Mouse (Mus musculus): ENCODE results near the gene Gm30083. TPM values are rescaled to one million over a fixed set of nuclear protein-coding genes. Genes with fewer than 3 reads are reported as not detected.

Gene Gm30083
- polyA plus RNA-seq, 1 experiment: not detected

DNA sequence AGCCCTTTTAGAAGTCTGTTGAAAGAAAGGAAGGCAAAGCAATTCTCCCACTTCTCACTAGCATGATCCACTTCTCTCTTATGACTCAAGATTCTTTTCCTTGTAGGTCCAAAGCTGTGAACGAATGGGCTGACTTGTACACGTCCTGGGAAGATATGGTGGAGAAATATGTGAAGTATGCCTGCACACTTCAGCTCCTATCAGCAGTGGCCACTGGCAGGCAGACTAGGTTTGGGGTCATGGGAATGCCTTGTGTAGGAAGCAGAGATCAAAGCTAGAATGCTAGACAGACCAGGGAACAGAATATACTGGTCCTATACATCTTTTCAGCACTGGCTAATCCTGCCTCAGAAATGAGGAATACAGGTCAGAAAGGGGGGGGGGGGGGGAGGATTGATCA lies 11.7 kb upstream of the Gm30083 start:
- H3K9me3 ChIP-seq (replicated peaks; ENCODE audit: control insufficient read depth, insufficient read depth, low read length, poor library complexity, severe bottlenecking): peaks cover 4% of the 10 kb centered on the region; the same call in 1 of the 2 replicates
- H3K27me3 ChIP-seq (ENCODE audit: control insufficient read depth, insufficient read depth, low read length, poor library complexity, severe bottlenecking): no peaks in the 10 kb centered on the region
- H3K36me3 ChIP-seq (ENCODE audit: control insufficient read depth, insufficient read depth, low read length, poor library complexity, severe bottlenecking): no peaks in the 10 kb centered on the region
- H3K4me1 ChIP-seq (ENCODE audit: control insufficient read depth, insufficient read depth, low read length): no peaks in the 10 kb centered on the region
- no peak overlapping the region for H3K9ac ChIP-seq (ENCODE audit: low read depth, poor library complexity, severe bottlenecking)
- H3K27ac ChIP-seq (ENCODE audit: insufficient read depth, low read length): no peak overlapping the region
- TF ChIP-seq EP300 (IDR thresholded peaks at IDR 0.05; ENCODE audit: insufficient read depth, low read depth, low read length) (no peak), POLR2A (IDR thresholded peaks at IDR 0.05; ENCODE audit: insufficient read depth, low read length) (no peak), CTCF (IDR thresholded peaks at IDR 0.05; ENCODE audit: low read depth, low read length) (no peak)
- no peak overlapping the region for H3K4me3 ChIP-seq (ENCODE audit: low read depth, low read length)

- no peaks in the 10 kb centered on the region for H3K27me3 ChIP-seq (ENCODE audit: control insufficient read depth, insufficient read depth, low read length, poor library complexity, severe bottlenecking)
- H3K36me3 ChIP-seq (ENCODE audit: control insufficient read depth, insufficient read depth, low read length, poor library complexity, severe bottlenecking): no peaks in the 10 kb centered on the region
- no peak overlapping the region for H3K9ac ChIP-seq (ENCODE audit: low read depth, poor library complexity, severe bottlenecking)
- no peak overlapping the region for H3K4me3 ChIP-seq (ENCODE audit: low read depth, low read length)
- TF ChIP-seq EP300 (IDR thresholded peaks at IDR 0.05; ENCODE audit: insufficient read depth, low read depth, low read length): no peak
- no peak for TF ChIP-seq CTCF (IDR thresholded peaks at IDR 0.05; ENCODE audit: low read depth, low read length)
- TF ChIP-seq POLR2A (IDR thresholded peaks at IDR 0.05; ENCODE audit: insufficient read depth, low read length): no peak
- no peaks in the 10 kb centered on the region for H3K9me3 ChIP-seq (replicated peaks; ENCODE audit: control insufficient read depth, insufficient read depth, low read length, poor library complexity, severe bottlenecking)
- H3K27ac ChIP-seq (ENCODE audit: insufficient read depth, low read length): no peak overlapping the region
- no peaks in the 10 kb centered on the region for H3K4me1 ChIP-seq (ENCODE audit: control insufficient read depth, insufficient read depth, low read length)
These were observed 2.0 kb upstream of the Gm30083 start for GRCm38 (mm10) chr14:34016938-34017337.

DNA sequence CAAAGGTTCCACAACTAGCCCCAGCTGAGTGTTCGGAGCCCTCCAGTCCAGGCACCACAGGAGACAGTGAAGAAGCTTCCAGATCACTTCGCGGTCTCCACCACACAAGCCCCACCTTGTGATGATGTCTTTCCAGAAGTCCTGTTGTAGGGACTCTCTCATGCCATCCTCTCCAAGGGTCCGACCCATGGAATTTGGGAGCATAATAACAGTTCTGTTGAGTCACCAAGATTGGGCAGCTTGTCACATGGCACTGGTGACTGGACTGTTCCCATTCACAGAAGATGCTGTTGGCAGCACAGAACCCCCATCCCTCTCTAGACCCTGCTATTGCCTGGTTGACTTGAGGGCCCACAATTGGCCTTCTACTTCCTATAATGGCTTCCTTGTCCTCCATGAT lies 1.4 kb upstream of the Gm30083 start, which contains the start of gene Gm5460:
Gene Gm5460 (plus strand): TSS at position 378 of the 400 bp plus-strand sequence.
- Histone ChIP-seq H3K36me3 (ENCODE audit: control insufficient read depth, insufficient read depth, low read length, poor library complexity, severe bottlenecking) (no peaks in the 10 kb centered on the region), H3K27me3 (ENCODE audit: control insufficient read depth, insufficient read depth, low read length, poor library complexity, severe bottlenecking) (no peaks in the 10 kb centered on the region), H3K4me1 (ENCODE audit: control insufficient read depth, insufficient read depth, low read length) (no peaks in the 10 kb centered on the region), H3K9me3 (replicated peaks; ENCODE audit: control insufficient read depth, insufficient read depth, low read length, poor library complexity, severe bottlenecking) (no peaks in the 10 kb centered on the region), H3K4me3 (ENCODE audit: low read depth, low read length) (no peak within 1 kb of the TSS), H3K9ac (ENCODE audit: low read depth, poor library complexity, severe bottlenecking) (no peak within 1 kb of the TSS), H3K27ac (ENCODE audit: insufficient read depth, low read length) (no peak within 1 kb of the TSS)
- TF ChIP-seq CTCF (IDR thresholded peaks at IDR 0.05; ENCODE audit: low read depth, low read length) (no peak), EP300 (IDR thresholded peaks at IDR 0.05; ENCODE audit: insufficient read depth, low read depth, low read length) (no peak), POLR2A (IDR thresholded peaks at IDR 0.05; ENCODE audit: insufficient read depth, low read length) (no peak)

DNA sequence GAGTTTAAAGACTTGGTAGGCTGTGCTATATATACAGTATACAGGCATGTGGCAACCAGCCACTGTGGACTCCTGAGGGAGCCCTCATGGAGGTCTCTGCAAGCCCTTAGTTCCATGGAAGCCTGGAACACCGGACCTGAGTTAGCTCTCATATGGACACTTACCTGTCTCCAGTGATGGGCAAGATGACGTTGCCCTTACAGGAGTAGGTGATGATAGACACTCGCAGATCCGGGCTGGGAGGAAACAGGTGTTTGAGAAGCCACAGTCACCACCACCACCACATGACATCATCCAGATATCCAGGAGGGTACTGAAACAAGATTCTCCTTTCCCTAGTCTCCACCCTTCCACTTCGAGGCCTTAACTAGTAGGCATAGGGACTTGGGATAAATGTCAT lies 12.6 kb downstream of the Gm30083 start:
- Histone ChIP-seq H3K27me3 (ENCODE audit: control insufficient read depth, insufficient read depth, low read length, poor library complexity, severe bottlenecking) (no peaks in the 10 kb centered on the region), H3K9me3 (replicated peaks; ENCODE audit: control insufficient read depth, insufficient read depth, low read length, poor library complexity, severe bottlenecking) (no peaks in the 10 kb centered on the region; the same call in 1 of the 2 replicates), H3K9ac (ENCODE audit: low read depth, poor library complexity, severe bottlenecking) (no peak overlapping the region), H3K27ac (ENCODE audit: insufficient read depth, low read length) (no peak overlapping the region), H3K4me1 (ENCODE audit: control insufficient read depth, insufficient read depth, low read length) (no peaks in the 10 kb centered on the region), H3K36me3 (ENCODE audit: control insufficient read depth, insufficient read depth, low read length, poor library complexity, severe bottlenecking) (no peaks in the 10 kb centered on the region), H3K4me3 (ENCODE audit: low read depth, low read length) (no peak overlapping the region)
- TF ChIP-seq EP300 (IDR thresholded peaks at IDR 0.05; ENCODE audit: insufficient read depth, low read depth, low read length) (no peak), CTCF (IDR thresholded peaks at IDR 0.05; ENCODE audit: low read depth, low read length) (no peak), POLR2A (IDR thresholded peaks at IDR 0.05; ENCODE audit: insufficient read depth, low read length) (no peak)

DNA sequence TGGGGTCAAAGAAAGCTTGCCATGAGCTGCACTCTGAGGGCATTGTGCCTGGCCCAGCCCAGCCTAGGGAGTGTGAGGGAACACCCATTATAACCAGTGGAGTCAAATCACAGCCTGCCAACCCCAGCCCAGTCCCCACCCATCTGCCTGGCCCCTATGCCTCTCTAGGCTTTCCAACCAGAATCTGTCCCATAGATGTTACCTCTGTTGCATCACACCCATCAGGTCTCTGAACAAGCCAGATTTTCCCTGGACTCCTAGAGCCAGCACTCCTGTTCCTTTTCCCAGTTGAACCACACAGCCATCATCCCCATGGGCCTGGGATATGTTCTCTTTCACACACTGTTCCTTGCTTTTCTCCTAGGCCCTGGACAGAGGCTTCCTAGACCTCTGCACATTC lies 13.5 kb downstream of the Gm30083 start:
- no peak overlapping the region for H3K27ac ChIP-seq (ENCODE audit: insufficient read depth, low read length)
- TF ChIP-seq CTCF (IDR thresholded peaks at IDR 0.05; ENCODE audit: low read depth, low read length) (no peak), POLR2A (IDR thresholded peaks at IDR 0.05; ENCODE audit: insufficient read depth, low read length) (no peak), EP300 (IDR thresholded peaks at IDR 0.05; ENCODE audit: insufficient read depth, low read depth, low read length) (no peak)
- H3K9me3 ChIP-seq (replicated peaks; ENCODE audit: control insufficient read depth, insufficient read depth, low read length, poor library complexity, severe bottlenecking): no peaks in the 10 kb centered on the region; the same call in 1 of the 2 replicates
- H3K9ac ChIP-seq (ENCODE audit: low read depth, poor library complexity, severe bottlenecking): no peak overlapping the region
- no peaks in the 10 kb centered on the region for H3K4me1 ChIP-seq (ENCODE audit: control insufficient read depth, insufficient read depth, low read length)
- no peak overlapping the region for H3K4me3 ChIP-seq (ENCODE audit: low read depth, low read length)
- H3K36me3 ChIP-seq (ENCODE audit: control insufficient read depth, insufficient read depth, low read length, poor library complexity, severe bottlenecking): no peaks in the 10 kb centered on the region
- no peaks in the 10 kb centered on the region for H3K27me3 ChIP-seq (ENCODE audit: control insufficient read depth, insufficient read depth, low read length, poor library complexity, severe bottlenecking)

DNA sequence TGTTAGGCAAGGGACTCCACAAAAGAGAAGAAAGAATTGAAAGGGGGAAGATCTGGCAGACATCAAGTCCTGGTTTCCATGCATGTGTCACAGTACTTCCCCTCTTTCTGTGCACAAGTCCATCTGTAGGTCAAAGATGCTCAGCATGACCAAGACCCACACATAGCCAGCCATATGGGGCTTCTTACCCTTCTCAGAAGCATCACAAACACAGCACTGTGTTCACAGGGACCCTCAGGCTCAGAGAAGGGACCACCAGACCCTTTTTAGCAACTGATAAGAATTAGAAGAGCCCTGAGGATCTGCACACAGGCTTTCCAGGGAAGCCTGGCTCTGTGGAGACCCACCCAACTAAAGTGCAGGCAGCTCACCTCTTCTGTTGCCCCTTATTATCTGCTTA lies 14.9 kb downstream of the Gm30083 start:
- H3K4me1 ChIP-seq (ENCODE audit: control insufficient read depth, insufficient read depth, low read length): no peaks in the 10 kb centered on the region
- no peaks in the 10 kb centered on the region; the same call in 1 of the 2 replicates for H3K9me3 ChIP-seq (replicated peaks; ENCODE audit: control insufficient read depth, insufficient read depth, low read length, poor library complexity, severe bottlenecking)
- TF ChIP-seq CTCF (IDR thresholded peaks at IDR 0.05; ENCODE audit: low read depth, low read length): no peak
- TF ChIP-seq POLR2A (IDR thresholded peaks at IDR 0.05; ENCODE audit: insufficient read depth, low read length): no peak
- TF ChIP-seq EP300 (IDR thresholded peaks at IDR 0.05; ENCODE audit: insufficient read depth, low read depth, low read length): no peak
- H3K9ac ChIP-seq (ENCODE audit: low read depth, poor library complexity, severe bottlenecking): no peak overlapping the region
- no peak overlapping the region for H3K27ac ChIP-seq (ENCODE audit: insufficient read depth, low read length)
- no peaks in the 10 kb centered on the region for H3K36me3 ChIP-seq (ENCODE audit: control insufficient read depth, insufficient read depth, low read length, poor library complexity, severe bottlenecking)
- H3K27me3 ChIP-seq (ENCODE audit: control insufficient read depth, insufficient read depth, low read length, poor library complexity, severe bottlenecking): no peaks in the 10 kb centered on the region
- H3K4me3 ChIP-seq (ENCODE audit: low read depth, low read length): no peak overlapping the region
